Mouse (Mus musculus) CH12.LX (cell line): ENCODE data around the gene Ccdc85b.

Experiments used
- CTCF ChIP-seq, 2 experiments: IDR thresholded peaks in 1 of 2; conservative IDR thresholded peaks in 1 of 2; 2 replicates each; pipeline ENCODE4 v1.5.1; 2011 to 2012; ENCODE audit warnings: low read depth in 2 of 2, low read length in 2 of 2, improper control_type of control experiment in 1 of 2, inconsistent platforms in 1 of 2, mild to moderate bottlenecking in 1 of 2, moderate library complexity in 1 of 2
- EP300 ChIP-seq: IDR thresholded peaks from 2 replicates; pipeline ENCODE4 v1.6.1; 2011; ENCODE audit warnings: low read length, improper control_type of control experiment
- HCFC1 ChIP-seq: IDR thresholded peaks from 2 replicates; pipeline ENCODE4 v1.6.1; 2012; ENCODE audit warnings: low read depth, mild to moderate bottlenecking, inconsistent platforms, low read length, improper control_type of control experiment
- KAT2A ChIP-seq: IDR thresholded peaks from 2 replicates; pipeline ENCODE4 v1.6.1; 2012; ENCODE audit warnings: low read length, improper control_type of control experiment, inconsistent platforms; ENCODE audit not compliant: insufficient replicate concordance
- MXI1 ChIP-seq: IDR thresholded peaks from 2 replicates; pipeline ENCODE4 v1.6.1; 2011; ENCODE audit warnings: mild to moderate bottlenecking, low read depth, low read length, improper control_type of control experiment
- NELFE ChIP-seq: IDR thresholded peaks from 2 replicates; pipeline ENCODE4 v1.6.1; 2011; ENCODE audit warnings: low read depth, low read length, improper control_type of control experiment
- POLR2A ChIP-seq: IDR thresholded peaks from 2 replicates; pipeline ENCODE4 v1.6.1; 2011; ENCODE audit warnings: low read depth, mild to moderate bottlenecking, improper control_type of control experiment, low read length
- SIN3A ChIP-seq: IDR thresholded peaks from 2 replicates; pipeline ENCODE4 v1.6.1; 2012; ENCODE audit warnings: low read length, improper control_type of control experiment, inconsistent platforms
- SMC3 ChIP-seq: IDR thresholded peaks from 2 replicates; pipeline ENCODE4 v1.6.1; 2011; ENCODE audit warnings: low read depth, low read length, improper control_type of control experiment
- TBP ChIP-seq: conservative IDR thresholded peaks from 2 replicates; pipeline ENCODE4 v1.6.1; 2011; ENCODE audit warnings: low read depth, low read length, improper control_type of control experiment

- no peak for TF ChIP-seq SIN3A
- no peak for TF ChIP-seq CTCF (conservative IDR thresholded peaks at IDR 0.05 in 1 of 2, IDR thresholded peaks at IDR 0.05 in 1 of 2; ENCODE audit: low read depth in 2 of 2, low read length in 2 of 2)
- TF ChIP-seq NELFE = no peak
- no peak for TF ChIP-seq KAT2A
- TF ChIP-seq HCFC1 = no peak
- no peak for TF ChIP-seq SMC3
- no peak for TF ChIP-seq EP300
- no peak for TF ChIP-seq MXI1
- no peak for TF ChIP-seq TBP
- no peak for TF ChIP-seq POLR2A
Measured at GRCm38 (mm10) chr19:5405924-5406323, 51.8 kb downstream of the Ccdc85b start.
